Mouse (Mus musculus): ENCODE data around the gene Olfr1158.
"Not testable (repeated sequence)": the region's sequence is repeated elsewhere in the genome, so short reads cannot be mapped to it uniquely, and the experiment has no call there.

Gene Olfr1158

DNA sequence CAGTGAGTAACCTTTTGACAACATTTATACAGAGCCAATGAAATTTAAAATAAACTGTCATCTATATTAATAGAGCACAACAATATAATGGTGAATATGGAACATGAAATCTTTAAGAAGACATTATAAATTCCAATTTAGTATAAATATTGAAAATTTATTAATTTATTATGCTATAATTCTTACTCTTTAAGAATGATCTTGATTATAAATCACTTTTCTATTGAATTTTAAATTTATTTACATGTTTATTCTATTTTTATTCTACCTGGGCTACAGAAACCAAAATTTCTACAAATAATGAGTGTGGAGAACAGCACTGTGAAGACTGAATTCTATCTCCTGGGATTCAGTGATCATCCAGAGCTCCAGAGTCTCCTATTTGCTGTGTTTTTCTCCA, at the start of gene Olfr1158:
Gene Olfr1158 (plus strand): TSS at position 301 of the 400 bp plus-strand sequence.
- DNase-seq (ENCODE audit: low spot score in 2 of 2): no peak

DNA sequence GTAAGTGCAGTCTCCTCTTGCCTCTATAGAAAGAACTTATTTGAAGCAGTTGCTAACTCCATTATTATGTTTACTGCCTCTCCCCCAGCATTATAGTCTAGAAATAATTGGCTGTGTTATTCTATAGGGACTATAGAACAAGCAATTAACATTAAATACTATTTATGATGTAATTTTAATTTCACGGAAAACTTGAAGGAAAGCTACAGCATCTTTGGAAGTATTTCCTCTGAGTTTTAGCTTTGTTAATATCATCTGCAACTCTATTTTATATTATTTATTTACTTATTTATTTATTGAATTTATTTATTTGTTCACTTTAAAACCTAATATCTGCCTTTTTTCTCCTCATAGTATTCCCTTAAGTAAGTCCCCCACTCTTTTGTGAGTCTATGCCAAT, 44.9 kb upstream of the Olfr1158 start, which contains the start of gene Olfr1155:
Gene Olfr1155 (minus strand): TSS at position 101 of the 400 bp plus-strand sequence.
- no peak for DNase-seq (ENCODE audit: low spot score in 2 of 2)

DNA sequence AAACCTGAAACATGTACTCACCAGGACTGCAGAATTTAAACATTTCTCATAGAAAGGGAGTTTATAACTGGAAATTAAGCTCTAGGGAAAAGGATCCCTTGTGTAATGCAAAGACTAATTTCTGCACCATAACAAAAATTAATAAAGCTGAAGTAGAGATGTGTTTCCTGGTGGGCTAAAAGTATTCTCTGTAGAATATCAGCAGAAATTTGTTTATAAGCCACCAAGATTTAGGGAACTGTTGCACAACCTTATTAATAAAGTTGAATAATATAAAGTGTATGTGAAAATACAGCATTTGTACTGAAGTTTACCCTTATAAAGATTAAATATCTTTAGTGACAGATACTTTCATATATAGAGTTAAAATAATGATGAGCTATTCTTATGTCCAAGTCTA, 36.9 kb upstream of the Olfr1158 start, which contains the start of gene Olfr1156:
Gene Olfr1156 (minus strand): TSS at position 101 of the 400 bp plus-strand sequence.
- DNase-seq (ENCODE audit: low spot score in 2 of 2): no peak

DNA sequence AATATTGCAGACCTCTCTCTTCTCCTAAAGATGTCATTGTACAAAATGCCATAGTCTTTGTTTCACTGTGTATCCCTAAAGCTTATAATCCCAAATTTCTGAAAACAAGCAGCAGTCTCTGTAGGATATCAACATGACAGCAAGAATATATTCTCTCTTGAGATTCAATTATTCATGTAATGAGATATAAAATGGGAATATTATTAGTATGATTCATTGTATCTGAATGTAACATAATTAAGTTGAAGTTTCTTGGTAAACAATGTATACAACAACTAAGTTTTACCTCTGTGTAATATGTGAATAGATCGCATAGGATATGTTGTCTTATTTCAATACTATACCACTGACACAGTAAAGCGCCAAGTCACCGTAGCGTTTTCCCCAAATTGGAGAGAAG, 21.7 kb upstream of the Olfr1158 start, which contains the start of gene Olfr1157:
Gene Olfr1157 (minus strand): TSS at position 101 of the 400 bp plus-strand sequence.
- no peak for DNase-seq (ENCODE audit: low spot score in 2 of 2)

- no peak for DNase-seq (ENCODE audit: low spot score in 2 of 2)
These were observed 15.3 kb upstream of the Olfr1158 start, which contains the start of gene Olfr74 for GRCm38 (mm10) chr2:87974563-87974962. Gene Olfr74, minus strand, starts transcription at chr2:87974663.

DNA sequence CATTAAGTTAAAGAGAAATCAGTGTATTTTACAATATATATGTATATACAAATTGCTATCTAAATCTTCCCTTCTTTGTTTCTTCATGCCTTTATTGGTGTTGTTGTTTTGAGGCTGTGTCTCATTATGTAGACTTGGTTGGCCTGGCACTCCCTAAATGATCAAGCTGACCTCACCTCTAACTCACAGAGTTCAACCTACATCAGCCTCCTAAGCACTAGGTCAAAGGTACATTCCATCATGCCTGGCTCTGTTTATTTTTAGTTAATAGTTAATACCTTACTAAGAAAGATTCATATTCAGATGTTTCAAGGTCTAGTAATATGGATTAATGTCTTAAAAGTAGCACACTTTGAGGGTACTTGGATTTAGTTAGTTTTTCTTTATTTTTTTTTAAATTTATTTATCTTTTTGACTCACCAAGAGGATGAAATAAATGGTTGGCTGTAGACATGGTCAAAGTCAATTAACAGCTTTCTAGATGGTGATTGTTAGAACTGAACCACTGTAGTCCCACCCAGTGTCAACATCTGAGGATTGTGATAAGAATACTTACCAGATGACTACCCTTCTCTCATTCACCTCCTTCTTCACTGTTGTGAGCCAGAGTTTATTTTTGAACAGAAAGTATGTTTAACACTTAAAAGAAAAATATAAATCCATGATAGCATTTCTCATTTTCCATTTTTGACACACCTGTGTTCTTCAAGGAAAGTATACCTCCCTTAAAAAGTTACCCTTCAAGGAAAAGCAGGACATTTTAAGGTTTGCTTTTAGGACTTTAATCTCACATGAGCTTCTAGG, 17.8 kb downstream of the Olfr1158 start, which contains the start of gene Olfr1160:
Gene Olfr1160 (minus strand): TSS at position 754 of the 804 bp plus-strand sequence.
- DNase-seq (ENCODE audit: low spot score in 2 of 2): no peak

DNA sequence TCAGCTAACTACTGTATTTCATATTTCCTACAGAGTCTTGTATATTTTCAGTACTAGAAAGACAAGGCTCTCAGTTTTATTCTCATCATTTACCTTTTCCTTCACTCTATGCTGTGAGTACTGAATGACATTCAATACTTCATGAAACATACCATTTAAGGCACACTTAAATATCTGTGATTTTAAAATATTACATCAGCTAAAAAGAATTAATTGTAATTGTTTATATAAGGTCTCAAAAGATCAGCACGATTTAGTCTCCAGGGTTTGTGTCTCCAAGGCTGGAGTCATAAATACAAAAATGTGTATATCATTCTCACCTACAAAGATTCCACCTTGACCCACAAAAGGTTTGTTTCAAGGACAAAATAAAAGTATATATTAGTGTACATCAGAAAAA, 32.6 kb downstream of the Olfr1158 start, which contains the start of gene Olfr1161:
Gene Olfr1161 (plus strand): TSS at position 301 of the 400 bp plus-strand sequence.
- not testable (repeated sequence) for DNase-seq (ENCODE audit: low spot score in 2 of 2)

DNA sequence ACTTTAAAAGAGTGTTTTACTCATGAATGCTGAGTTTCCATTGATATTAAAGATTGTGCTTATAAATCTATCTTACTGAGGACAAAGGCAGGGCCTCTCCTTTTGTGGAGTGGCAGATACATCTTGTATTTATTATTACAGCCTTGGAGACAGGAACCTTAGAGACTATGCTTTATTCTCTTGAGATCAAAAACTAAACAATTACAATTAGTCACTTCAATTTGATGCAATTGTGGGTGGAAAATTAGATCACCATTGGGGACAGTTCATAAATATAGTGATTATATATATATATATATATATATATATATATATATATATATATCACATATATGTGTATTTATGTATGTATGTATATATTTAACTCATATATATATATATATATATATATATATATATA, 47.7 kb downstream of the Olfr1158 start, which contains the start of gene Olfr73:
Gene Olfr73 (minus strand): TSS at position 101 of the 400 bp plus-strand sequence.
- DNase-seq (ENCODE audit: low spot score in 2 of 2): no peak

Measured in cerebellum, postnatal 4 days (tissue).